Mouse (Mus musculus) limb, embryonic 11.5 days (tissue): ENCODE measurements around the gene Zscan21. TPM values are rescaled to one million over a fixed set of nuclear protein-coding genes. Genes with fewer than 3 reads are reported as not detected.

Experiments used
- ATAC-seq: fragments of 200-750 bp; cut with Nextera tagmentation; 2 replicates; pipeline ENCODE4 v1.8.0; 2017; ENCODE audit warnings: low read depth; ENCODE audit not compliant: insufficient number of reproducible peaks, low FRiP score, low TSS enrichment
- DNase-seq: peaks from one replicate; pipeline ENCODE4 v3.0.0-alpha.2; 2015; ENCODE audit warnings: low spot score
- H3K27ac ChIP-seq: fragments of 300-500 bp; sonication (generic); replicated peaks from 2 replicates; pipeline ENCODE4 v1.5.1; 2014; ENCODE audit warnings: low read depth, mild to moderate bottlenecking, low read length
- H3K27me3 ChIP-seq: fragments of 300-500 bp; sonication (generic); 2 replicates; pipeline ENCODE4 v1.6.1; 2014; ENCODE audit warnings: mild to moderate bottlenecking, low read length, mixed read lengths; ENCODE audit not compliant: control insufficient read depth, insufficient read depth
- H3K36me3 ChIP-seq: fragments of 300-500 bp; sonication (generic); 2 replicates; pipeline ENCODE4 v1.6.1; 2014; ENCODE audit warnings: mild to moderate bottlenecking, low read length, moderate library complexity, mixed read lengths; ENCODE audit not compliant: control insufficient read depth, insufficient read depth
- H3K4me1 ChIP-seq: fragments of 300-500 bp; sonication (generic); 2 replicates; pipeline ENCODE4 v1.6.1; 2014; ENCODE audit warnings: low read length, mixed read lengths; ENCODE audit not compliant: control insufficient read depth, insufficient read depth
- H3K4me2 ChIP-seq: fragments of 300-500 bp; sonication (generic); 2 replicates; pipeline ENCODE4 v1.6.1; 2014; ENCODE audit warnings: low read depth, mild to moderate bottlenecking, moderate library complexity; ENCODE audit not compliant: severe bottlenecking
- H3K4me3 ChIP-seq: fragments of 300-500 bp; sonication (generic); 2 replicates; pipeline ENCODE4 v1.5.1; 2014; ENCODE audit warnings: low read depth, low read length
- H3K9ac ChIP-seq: fragments of 300-500 bp; sonication (generic); 2 replicates; pipeline ENCODE4 v1.6.1; 2014; ENCODE audit warnings: mild to moderate bottlenecking, low read length
- H3K9me3 ChIP-seq: fragments of 300-500 bp; sonication (generic); 2 replicates; pipeline ENCODE4 v1.6.1; 2016; ENCODE audit warnings: low read length; ENCODE audit not compliant: control insufficient read depth
- WGBS: fragments of 180-500 bp; shearing (Covaris S2); extraction: QIAGEN DNeasy Blood & Tissue Kit; methylation state at CpG from one replicate; pipeline ENCODE4 v1.1.7; 2014; 5-methylcytosine and 5-hydroxymethylcytosine counted together
- polyA plus RNA-seq: library from polyadenylated mRNA; unstranded; fragments of >200 nt; fragmentation: Nextera tagmentation; extraction: Ambion mirVana; gene quantifications from 2 replicates; pipeline ENCODE4 v1.2.1, GENCODE M21; 2014

Gene Zscan21
- 94.4 and 96.4 TPM in 2 replicates for polyA plus RNA-seq

DNA sequence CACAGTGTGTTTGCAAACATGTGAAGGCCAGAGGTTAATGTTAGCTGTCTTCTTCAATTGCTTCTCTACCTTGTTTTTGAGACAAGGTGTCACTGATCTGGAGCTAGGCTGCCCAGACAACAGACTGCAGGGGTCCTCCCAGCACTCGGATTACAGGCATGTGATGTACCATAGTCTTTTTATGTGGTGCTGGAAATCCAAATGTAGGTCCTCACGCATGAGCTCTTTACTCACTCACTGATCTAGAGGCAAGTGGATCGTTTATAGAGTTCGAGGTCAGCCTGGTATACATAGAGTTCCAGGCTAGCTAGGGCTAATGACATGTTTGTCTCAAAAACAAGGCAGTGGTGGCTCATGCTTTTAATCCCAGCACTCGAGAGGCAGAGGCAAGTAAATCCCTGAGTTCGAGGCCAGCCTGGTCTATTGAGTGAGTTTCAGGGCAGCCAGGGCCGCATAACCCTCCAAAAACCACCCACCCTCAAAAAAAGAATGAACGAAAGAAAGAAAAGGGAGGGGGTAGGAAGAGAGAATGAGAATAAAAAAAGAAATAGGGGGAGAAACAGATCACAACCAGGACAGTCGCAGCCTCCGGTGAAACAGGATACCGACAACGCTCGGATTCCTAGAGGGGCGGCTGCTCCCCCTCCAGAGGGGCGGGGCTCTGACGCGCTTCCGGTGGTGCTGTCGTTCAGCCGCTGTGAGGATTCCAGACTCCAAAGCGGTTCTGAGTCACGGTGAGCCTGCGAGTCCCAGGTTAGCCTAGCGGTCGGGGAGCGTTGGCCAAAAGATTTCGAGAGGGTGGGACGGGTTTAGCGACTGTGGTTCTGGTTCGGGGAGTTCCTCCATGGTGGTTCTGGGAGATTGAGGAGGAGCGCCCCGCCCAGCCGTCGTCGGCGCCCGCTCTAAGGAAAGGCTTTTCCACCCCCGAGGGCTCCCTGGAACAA lies at the start of gene Zscan21:
TSS of gene Zscan21 (plus strand) at position 649 of the 944 bp plus-strand sequence.
- H3K9ac ChIP-seq = peak within 1 kb of the TSS; percentile 70
- 7% methylated on average over 38 of the region's 38 CpGs for WGBS
- H3K27ac ChIP-seq = peak within 1 kb of the TSS; percentile 78
- ATAC-seq (peak; percentile 92), DNase-seq (peak; percentile 93)
- peaks cover 4% of the 10 kb centered on the region; the same call in 1 of the 2 replicates for H3K4me1 ChIP-seq
- no peaks in the 10 kb centered on the region for H3K9me3 ChIP-seq
- H3K4me2 ChIP-seq = peak within 1 kb of the TSS; percentile 63
- H3K27me3 ChIP-seq = no peaks in the 10 kb centered on the region
- H3K36me3 ChIP-seq = no peaks in the 10 kb centered on the region
- peak within 1 kb of the TSS; percentile 61 for H3K4me3 ChIP-seq

DNA sequence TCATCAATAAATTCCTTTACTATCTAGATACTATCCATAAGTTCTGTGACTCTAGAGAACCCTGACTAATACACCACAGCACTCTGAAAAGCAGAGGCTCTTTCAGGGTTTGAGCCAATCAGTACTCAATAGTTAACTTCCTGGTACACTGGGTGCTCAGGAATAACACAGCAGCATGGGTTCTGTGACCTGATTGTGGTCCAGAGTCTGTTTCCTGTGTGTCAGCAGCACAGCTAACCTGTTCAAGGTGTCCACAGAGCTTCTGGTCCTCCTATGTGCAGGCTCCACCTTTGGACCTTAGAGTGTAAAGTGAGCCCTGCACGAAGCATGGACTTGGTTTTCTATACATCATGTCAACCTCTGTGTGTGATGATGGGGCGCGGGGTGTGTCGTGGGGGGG lies 42.9 kb upstream of the Zscan21 start:
- no peak overlapping the region for H3K4me2 ChIP-seq
- no peak overlapping the region for H3K9ac ChIP-seq
- no peaks in the 10 kb centered on the region for H3K4me1 ChIP-seq
- H3K9me3 ChIP-seq = no peaks in the 10 kb centered on the region
- DNase-seq (no peak), ATAC-seq (no peak)
- WGBS = 89% methylated on average over 4 of the region's 4 CpGs
- H3K27ac ChIP-seq = no peak overlapping the region
- H3K4me3 ChIP-seq = no peak overlapping the region
- H3K36me3 ChIP-seq = no peaks in the 10 kb centered on the region
- no peaks in the 10 kb centered on the region for H3K27me3 ChIP-seq

DNA sequence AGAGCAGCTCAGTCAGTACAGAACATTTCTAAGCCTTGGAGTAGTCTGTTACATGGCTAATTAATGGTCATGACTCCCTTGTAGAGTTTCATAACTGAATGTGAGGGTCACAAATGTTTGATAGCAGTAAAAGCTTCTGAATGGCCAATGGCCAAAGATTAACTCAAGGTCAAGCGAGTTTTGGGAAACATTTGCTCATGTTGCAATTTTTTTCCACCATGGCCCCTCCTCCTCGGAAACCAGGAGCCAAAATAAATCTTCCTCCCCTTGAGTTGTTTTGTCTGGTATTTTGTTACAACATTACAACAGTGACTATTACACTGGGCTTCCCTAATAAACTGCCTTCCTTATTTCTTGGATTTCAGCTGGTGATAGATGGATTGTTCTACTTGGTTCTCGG lies 41.0 kb upstream of the Zscan21 start:
- no peaks in the 10 kb centered on the region for H3K4me1 ChIP-seq
- no peaks in the 10 kb centered on the region for H3K9me3 ChIP-seq
- no peak overlapping the region for H3K4me2 ChIP-seq
- H3K36me3 ChIP-seq = no peaks in the 10 kb centered on the region
- no peak overlapping the region for H3K4me3 ChIP-seq
- H3K9ac ChIP-seq = no peak overlapping the region
- no peaks in the 10 kb centered on the region for H3K27me3 ChIP-seq
- DNase-seq (no peak), ATAC-seq (no peak)
- H3K27ac ChIP-seq = no peak overlapping the region
- WGBS = 69% methylated on average over 3 of the region's 3 CpGs

DNA sequence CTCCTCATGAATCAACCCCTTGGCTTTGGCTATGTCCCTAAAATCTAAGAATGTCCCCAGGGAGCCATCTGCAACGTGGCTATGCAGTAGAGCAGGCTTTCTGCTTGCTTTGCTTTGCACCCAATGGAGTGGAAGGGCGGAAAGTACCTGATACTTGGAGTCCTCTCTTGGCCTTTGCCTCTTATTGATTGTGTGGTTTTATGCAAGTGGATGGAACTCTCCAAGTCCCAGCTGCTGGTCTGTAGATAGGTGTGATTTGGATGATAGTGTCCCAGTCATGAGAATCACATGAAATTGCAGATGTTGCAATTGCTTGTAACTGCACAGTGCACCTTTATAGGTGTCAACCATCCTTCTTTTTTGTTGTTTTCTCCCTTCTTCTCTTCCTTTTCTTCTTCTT lies 40.6 kb upstream of the Zscan21 start:
- Histone ChIP-seq H3K36me3 (no peaks in the 10 kb centered on the region), H3K9ac (no peak overlapping the region), H3K27me3 (no peaks in the 10 kb centered on the region), H3K9me3 (no peaks in the 10 kb centered on the region), H3K4me1 (no peaks in the 10 kb centered on the region), H3K4me3 (no peak overlapping the region), H3K27ac (no peak overlapping the region), H3K4me2 (no peak overlapping the region)
- WGBS = 59% methylated on average over 2 of the region's 2 CpGs
- DNase-seq (no peak), ATAC-seq (no peak)

- Histone ChIP-seq H3K4me2 (no peak overlapping the region), H3K9me3 (no peaks in the 10 kb centered on the region), H3K27me3 (no peaks in the 10 kb centered on the region), H3K9ac (no peak overlapping the region), H3K27ac (no peak overlapping the region), H3K36me3 (no peaks in the 10 kb centered on the region), H3K4me1 (no peaks in the 10 kb centered on the region), H3K4me3 (no peak overlapping the region)
- DNase-seq = no peak
- WGBS = 91% methylated on average over 5 of the region's 5 CpGs
- ATAC-seq = no peak
Observed at GRCm38 (mm10) chr5:138080456-138080855, 36.2 kb upstream of the Zscan21 start.

- WGBS = 86% methylated on average over 9 of the region's 9 CpGs
- no peaks in the 10 kb centered on the region for H3K9me3 ChIP-seq
Observed at GRCm38 (mm10) chr5:138081446-138081845, 35.3 kb upstream of the Zscan21 start.

GRCm38 (mm10) chr5:138083318-138083900 lies 33.3 kb upstream of the Zscan21 start:
- WGBS = 74% methylated on average over 2 of the region's 2 CpGs

More at GRCm38 (mm10) chr5:138081446-138081845, 35.3 kb upstream of the Zscan21 start:
- no peak for ATAC-seq
- no peak for DNase-seq
- Histone ChIP-seq H3K36me3 (no peaks in the 10 kb centered on the region), H3K4me2 (no peak overlapping the region), H3K27me3 (no peaks in the 10 kb centered on the region), H3K27ac (no peak overlapping the region), H3K9ac (no peak overlapping the region), H3K4me3 (no peak overlapping the region), H3K4me1 (no peaks in the 10 kb centered on the region)

GRCm38 (mm10) chr5:138083936-138084335 lies 32.8 kb upstream of the Zscan21 start:
- Histone ChIP-seq H3K27me3 (no peaks in the 10 kb centered on the region), H3K27ac (no peak overlapping the region), H3K9ac (no peak overlapping the region), H3K9me3 (no peaks in the 10 kb centered on the region), H3K4me3 (no peak overlapping the region), H3K4me2 (no peak overlapping the region), H3K36me3 (no peaks in the 10 kb centered on the region; the same call in 1 of the 2 replicates), H3K4me1 (no peaks in the 10 kb centered on the region)
- ATAC-seq (no peak), DNase-seq (no peak)
- 83% methylated on average over 2 of the region's 2 CpGs for WGBS

More at GRCm38 (mm10) chr5:138083318-138083900, 33.3 kb upstream of the Zscan21 start:
- H3K4me1 ChIP-seq = no peaks in the 10 kb centered on the region
- no peaks in the 10 kb centered on the region for H3K27me3 ChIP-seq
- no peak overlapping the region for H3K27ac ChIP-seq
- H3K4me2 ChIP-seq = no peak overlapping the region
- no peaks in the 10 kb centered on the region for H3K9me3 ChIP-seq
- H3K9ac ChIP-seq = no peak overlapping the region
- DNase-seq (no peak), ATAC-seq (no peak)
- no peaks in the 10 kb centered on the region; the same call in 1 of the 2 replicates for H3K36me3 ChIP-seq
- no peak overlapping the region for H3K4me3 ChIP-seq
